Mouse (Mus musculus): ENCODE data around the gene Maml2. TPM values are rescaled to one million over a fixed set of nuclear protein-coding genes. Genes with fewer than 3 reads are reported as not detected.

Maml2 gene
- polyA plus RNA-seq, 1 experiment, result 0.02 TPM

DNA sequence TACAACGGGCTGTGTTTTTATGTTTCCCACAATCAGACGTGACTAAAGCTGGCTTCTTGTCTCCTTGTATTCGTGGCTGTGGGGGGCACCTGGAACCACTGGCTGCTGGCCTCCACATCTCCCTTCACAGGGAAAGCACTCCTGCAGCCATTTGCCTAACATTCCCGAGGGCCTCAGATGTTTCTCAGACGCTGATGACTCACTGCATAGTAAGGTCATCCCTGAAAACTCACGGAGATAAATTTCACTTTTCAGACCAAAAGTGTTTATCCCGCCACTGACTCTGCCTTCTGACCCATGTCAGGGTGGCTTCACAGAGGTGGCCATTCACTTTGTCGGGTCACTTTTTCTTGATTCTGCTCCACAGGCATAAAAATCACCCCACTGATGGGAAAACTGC lies 246.4 kb downstream of the Maml2 start:
- H3K4me1 ChIP-seq (ENCODE audit: control insufficient read depth), result no peaks in the 10 kb centered on the region
- TF ChIP-seq GATA1 (IDR thresholded peaks at IDR 0.05; ENCODE audit: low read length), result no peak
- TF ChIP-seq TAL1 (IDR thresholded peaks at IDR 0.05; ENCODE audit: low read length), result no peak
- H3K27me3 ChIP-seq (ENCODE audit: control insufficient read depth), result no peaks in the 10 kb centered on the region
- H3K9me3 ChIP-seq (ENCODE audit: control insufficient read depth, low read length), result no peaks in the 10 kb centered on the region
- no peak overlapping the region for H3K4me3 ChIP-seq (replicated peaks)
- no peaks in the 10 kb centered on the region for H3K36me3 ChIP-seq (ENCODE audit: control insufficient read depth)

DNA sequence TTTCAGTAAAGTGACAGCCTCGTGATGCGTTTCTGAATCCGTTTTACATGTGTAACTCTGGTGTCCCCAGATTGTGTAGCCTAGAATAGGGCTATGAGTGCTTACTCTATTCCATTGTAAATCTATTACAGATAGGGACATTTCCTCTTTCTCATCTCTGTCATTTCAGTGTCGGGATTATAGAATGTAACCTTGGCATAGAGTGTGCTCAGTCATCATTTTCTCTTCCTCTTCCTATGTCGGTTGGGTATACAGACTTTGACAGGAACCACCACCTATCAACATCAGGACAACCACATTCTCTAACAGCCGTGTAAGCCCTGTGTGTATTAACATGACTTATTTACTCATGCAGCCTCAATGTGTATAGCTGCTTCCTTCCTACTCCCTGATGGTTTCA lies 248.0 kb downstream of the Maml2 start:
- no peak overlapping the region for H3K4me3 ChIP-seq (replicated peaks)
- TF ChIP-seq TAL1 (IDR thresholded peaks at IDR 0.05; ENCODE audit: low read length) (no peak), GATA1 (IDR thresholded peaks at IDR 0.05; ENCODE audit: low read length) (no peak)
- no peaks in the 10 kb centered on the region for H3K9me3 ChIP-seq (ENCODE audit: control insufficient read depth, low read length)

DNA sequence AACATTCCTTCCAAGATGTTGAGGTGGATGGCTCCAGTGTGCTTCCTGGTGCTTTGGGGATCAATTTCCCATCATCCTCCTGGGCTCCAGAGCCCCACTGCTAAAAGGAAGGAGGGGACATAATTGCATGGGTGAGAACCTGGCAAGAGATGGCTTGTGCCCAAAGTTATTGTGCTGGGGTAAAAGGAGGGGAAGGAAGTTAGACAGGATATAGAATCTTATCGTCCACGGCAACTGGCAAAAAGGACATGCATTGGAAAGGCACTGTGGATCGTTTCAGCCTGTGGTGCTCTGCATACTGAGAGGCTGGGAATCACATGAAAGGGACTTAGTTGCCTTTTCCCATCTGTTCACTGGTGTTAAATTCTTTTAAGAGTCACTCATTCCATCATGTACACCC lies 252.2 kb downstream of the Maml2 start:
- no peak for TF ChIP-seq TAL1 (IDR thresholded peaks at IDR 0.05; ENCODE audit: low read length)
- TF ChIP-seq GATA1 (IDR thresholded peaks at IDR 0.05; ENCODE audit: low read length), result no peak
- Histone ChIP-seq H3K27me3 (ENCODE audit: control insufficient read depth) (no peaks in the 10 kb centered on the region), H3K9me3 (ENCODE audit: control insufficient read depth, low read length) (no peaks in the 10 kb centered on the region), H3K4me3 (replicated peaks) (no peak overlapping the region), H3K36me3 (ENCODE audit: control insufficient read depth) (no peaks in the 10 kb centered on the region), H3K4me1 (ENCODE audit: control insufficient read depth) (no peaks in the 10 kb centered on the region)

More for the DNA sequence above, 248.0 kb downstream of the Maml2 start:
- H3K36me3 ChIP-seq (ENCODE audit: control insufficient read depth), result no peaks in the 10 kb centered on the region
- H3K27me3 ChIP-seq (ENCODE audit: control insufficient read depth), result no peaks in the 10 kb centered on the region
- H3K4me1 ChIP-seq (ENCODE audit: control insufficient read depth), result no peaks in the 10 kb centered on the region

DNA sequence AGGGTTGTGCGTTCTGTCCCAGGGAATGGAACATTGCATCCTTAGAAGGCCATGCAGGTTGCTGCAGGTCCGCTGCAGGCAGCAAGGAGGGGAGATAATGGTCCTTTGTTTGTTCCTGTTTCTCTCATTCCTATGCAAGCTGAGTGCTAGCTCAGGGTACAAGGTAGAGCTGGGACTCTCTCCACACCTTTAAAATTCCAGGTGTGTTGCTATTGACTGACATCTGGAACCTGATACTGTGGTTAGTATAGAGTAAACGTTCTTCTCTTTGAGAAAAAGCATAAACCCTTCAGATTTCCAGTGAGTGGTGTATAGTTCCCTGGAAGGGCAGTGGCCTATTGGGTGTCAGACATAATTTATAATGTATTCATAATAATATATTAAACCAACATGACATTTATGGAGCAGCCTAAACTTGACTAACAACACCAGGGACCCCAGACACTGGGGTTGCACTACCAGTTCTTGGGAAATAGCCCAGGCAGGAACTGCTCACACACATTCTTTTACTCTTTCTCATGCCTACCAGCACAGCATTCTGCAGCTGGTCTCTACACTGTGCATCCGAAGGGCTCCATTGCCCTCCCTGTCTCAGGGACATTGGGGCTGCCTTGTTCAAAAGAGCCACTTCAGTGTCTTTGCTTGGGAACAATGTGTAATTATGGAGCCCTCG lies 254.8 kb downstream of the Maml2 start:
- Histone ChIP-seq H3K4me3 (replicated peaks) (no peak overlapping the region), H3K4me1 (ENCODE audit: control insufficient read depth) (no peaks in the 10 kb centered on the region), H3K36me3 (ENCODE audit: control insufficient read depth) (no peaks in the 10 kb centered on the region), H3K27me3 (ENCODE audit: control insufficient read depth) (no peaks in the 10 kb centered on the region), H3K9me3 (ENCODE audit: control insufficient read depth, low read length) (no peaks in the 10 kb centered on the region)
- TF ChIP-seq TAL1 (IDR thresholded peaks at IDR 0.05; ENCODE audit: low read length), result no peak
- no peak for TF ChIP-seq GATA1 (IDR thresholded peaks at IDR 0.05; ENCODE audit: low read length)

DNA sequence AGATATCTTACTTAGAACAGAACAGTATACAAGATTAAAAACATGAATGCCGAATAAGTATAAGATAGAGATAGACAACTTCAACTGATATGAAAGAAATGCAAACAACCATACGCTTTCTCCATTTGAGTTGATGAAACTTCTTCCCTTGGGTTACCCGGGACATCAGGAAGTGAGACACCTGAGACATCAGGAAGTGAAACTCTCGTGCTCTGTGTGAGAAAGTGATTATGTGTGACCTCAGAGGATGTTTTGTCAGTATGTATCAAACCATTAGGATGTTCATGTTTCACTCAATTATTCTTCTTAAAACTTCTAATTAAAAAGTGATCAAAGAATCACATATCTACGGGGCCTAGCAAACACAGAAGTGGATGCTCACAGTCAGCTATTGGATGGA lies 257.0 kb downstream of the Maml2 start:
- Histone ChIP-seq H3K4me3 (replicated peaks) (no peak overlapping the region), H3K9me3 (ENCODE audit: control insufficient read depth, low read length) (no peaks in the 10 kb centered on the region), H3K4me1 (ENCODE audit: control insufficient read depth) (no peaks in the 10 kb centered on the region), H3K36me3 (ENCODE audit: control insufficient read depth) (no peaks in the 10 kb centered on the region), H3K27me3 (ENCODE audit: control insufficient read depth) (no peaks in the 10 kb centered on the region)
- no peak for TF ChIP-seq TAL1 (IDR thresholded peaks at IDR 0.05; ENCODE audit: low read length)
- no peak for TF ChIP-seq GATA1 (IDR thresholded peaks at IDR 0.05; ENCODE audit: low read length)

DNA sequence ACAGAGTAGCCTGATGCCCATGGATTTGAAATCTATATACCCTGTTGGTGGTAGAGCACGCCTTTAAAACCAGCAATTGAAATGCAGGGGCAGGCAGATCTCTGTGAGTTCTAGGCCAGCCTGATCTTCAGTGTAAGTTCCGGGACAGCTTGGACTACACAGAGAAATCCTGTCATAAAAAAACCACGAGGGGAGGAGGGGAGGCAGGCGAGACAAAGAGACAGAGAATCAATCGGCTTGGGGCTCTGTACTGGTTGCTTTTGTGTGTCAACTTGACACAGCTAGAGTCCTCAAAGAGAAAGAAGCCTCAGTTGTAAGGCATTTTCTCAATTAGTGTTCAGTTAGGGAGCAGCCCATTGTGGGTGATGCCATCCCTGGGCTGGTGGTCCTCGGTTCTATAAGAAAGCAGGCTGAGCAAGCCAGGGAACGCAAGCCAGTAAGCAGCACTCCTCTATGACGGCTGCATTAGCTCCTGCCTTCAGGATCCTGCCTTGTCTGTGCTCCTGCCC lies 258.3 kb downstream of the Maml2 start:
- TF ChIP-seq GATA1 (IDR thresholded peaks at IDR 0.05; ENCODE audit: low read length), result no peak
- no peak for TF ChIP-seq TAL1 (IDR thresholded peaks at IDR 0.05; ENCODE audit: low read length)
- H3K4me3 ChIP-seq (replicated peaks), result no peak overlapping the region
- H3K27me3 ChIP-seq (ENCODE audit: control insufficient read depth), result no peaks in the 10 kb centered on the region
- no peaks in the 10 kb centered on the region for H3K4me1 ChIP-seq (ENCODE audit: control insufficient read depth)
- no peaks in the 10 kb centered on the region for H3K9me3 ChIP-seq (ENCODE audit: control insufficient read depth, low read length)
- H3K36me3 ChIP-seq (ENCODE audit: control insufficient read depth), result no peaks in the 10 kb centered on the region

DNA sequence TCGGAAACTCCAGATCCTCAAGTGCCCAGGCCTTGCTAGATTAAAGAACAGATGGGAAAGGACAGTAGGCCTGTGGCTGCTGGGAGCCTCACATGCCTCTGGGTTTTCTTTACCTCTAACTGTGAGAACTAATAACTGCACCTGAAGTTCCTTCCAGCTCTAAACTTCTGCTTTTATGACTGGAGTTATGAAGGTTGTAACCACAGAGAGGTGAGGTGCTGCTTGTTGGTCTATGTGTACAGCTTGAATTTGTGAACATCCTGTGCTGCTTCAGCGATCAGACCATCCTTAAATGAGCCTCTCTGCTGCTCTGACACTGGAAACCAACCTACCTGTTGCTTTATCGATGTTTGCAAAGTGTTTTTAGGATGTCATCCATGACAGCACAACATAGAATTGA lies 258.9 kb downstream of the Maml2 start:
- H3K4me1 ChIP-seq (ENCODE audit: control insufficient read depth), result no peaks in the 10 kb centered on the region
- H3K27me3 ChIP-seq (ENCODE audit: control insufficient read depth), result no peaks in the 10 kb centered on the region
- no peaks in the 10 kb centered on the region for H3K36me3 ChIP-seq (ENCODE audit: control insufficient read depth)
- TF ChIP-seq TAL1 (IDR thresholded peaks at IDR 0.05; ENCODE audit: low read length), result no peak
- TF ChIP-seq GATA1 (IDR thresholded peaks at IDR 0.05; ENCODE audit: low read length), result no peak
- H3K4me3 ChIP-seq (replicated peaks), result no peak overlapping the region
- H3K9me3 ChIP-seq (ENCODE audit: control insufficient read depth, low read length), result no peaks in the 10 kb centered on the region

DNA sequence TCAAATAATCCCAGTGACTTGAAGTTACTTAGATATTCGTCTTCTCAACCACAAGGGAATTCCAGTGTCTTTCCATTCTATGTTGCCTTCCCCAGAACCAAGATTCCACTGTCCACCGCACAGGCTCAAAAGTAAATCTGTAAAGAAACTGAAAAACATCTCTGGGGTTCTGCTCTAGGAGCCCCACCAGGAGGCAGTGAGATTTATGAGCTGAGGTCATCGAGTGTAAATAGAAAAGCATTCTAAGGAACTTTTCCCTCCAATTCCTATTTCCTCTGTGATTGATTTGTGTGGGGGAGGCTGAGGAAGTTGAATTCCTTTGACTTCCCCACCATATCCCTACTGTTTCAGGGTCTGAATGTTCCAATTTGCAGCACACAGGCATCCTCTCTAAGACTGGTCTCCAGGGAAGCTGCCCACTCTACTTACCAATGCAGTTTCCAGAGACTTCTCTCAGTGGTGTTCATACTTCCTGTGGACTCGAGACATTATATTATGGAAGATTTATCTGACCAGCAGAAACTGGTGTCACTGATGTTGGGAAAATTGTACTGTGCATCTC lies 261.1 kb downstream of the Maml2 start:
- Histone ChIP-seq H3K4me3 (replicated peaks) (no peak overlapping the region), H3K9me3 (ENCODE audit: control insufficient read depth, low read length) (no peaks in the 10 kb centered on the region), H3K4me1 (ENCODE audit: control insufficient read depth) (no peaks in the 10 kb centered on the region), H3K36me3 (ENCODE audit: control insufficient read depth) (no peaks in the 10 kb centered on the region), H3K27me3 (ENCODE audit: control insufficient read depth) (no peaks in the 10 kb centered on the region)
- TF ChIP-seq TAL1 (IDR thresholded peaks at IDR 0.05; ENCODE audit: low read length) (no peak), GATA1 (IDR thresholded peaks at IDR 0.05; ENCODE audit: low read length) (no peak)

DNA sequence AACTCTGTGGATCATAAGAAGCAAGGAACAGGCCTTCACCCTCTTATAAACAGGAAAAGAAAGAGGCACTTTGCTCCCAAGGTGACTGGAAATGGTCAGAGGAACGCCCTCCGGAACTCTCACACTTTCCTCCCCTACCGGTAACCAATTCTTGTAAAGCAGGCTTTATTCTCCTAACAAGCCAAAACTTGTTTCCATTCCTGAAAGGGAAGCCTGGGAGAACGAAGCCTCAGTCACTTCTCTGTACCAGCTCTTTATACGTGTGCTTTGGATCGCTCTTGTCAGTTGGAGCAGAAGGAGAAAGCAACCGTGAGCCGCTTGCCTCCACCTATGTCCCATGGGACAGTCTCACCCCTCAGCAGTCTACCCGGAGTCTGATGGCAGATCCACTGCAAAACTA lies 262.9 kb downstream of the Maml2 start:
- no peaks in the 10 kb centered on the region for H3K36me3 ChIP-seq (ENCODE audit: control insufficient read depth)
- H3K4me3 ChIP-seq (replicated peaks), result no peak overlapping the region
- H3K4me1 ChIP-seq (ENCODE audit: control insufficient read depth), result no peaks in the 10 kb centered on the region
- TF ChIP-seq GATA1 (IDR thresholded peaks at IDR 0.05; ENCODE audit: low read length) (no peak), TAL1 (IDR thresholded peaks at IDR 0.05; ENCODE audit: low read length) (no peak)
- H3K9me3 ChIP-seq (ENCODE audit: control insufficient read depth, low read length), result no peaks in the 10 kb centered on the region
- no peaks in the 10 kb centered on the region for H3K27me3 ChIP-seq (ENCODE audit: control insufficient read depth)
